Mouse (Mus musculus): ENCODE measurements at regions not wholly inside any gene's neighbourhood (a gene's known extent, or its start where the extent isn't known, plus 50 kb on each side); places are given as distances from the start of the nearest gene placed in this dataset.
"Not testable (repeated sequence)": the region's sequence is repeated elsewhere in the genome, so short reads cannot be mapped to it uniquely, and the experiment has no call there.

- in situ Hi-C loops (cut with MboI, MseI): no loop called here
Measured at GRCm38 (mm10) chr9:94136444-94136843, 401.4 kb downstream of the 1190002N15Rik start.

- in situ Hi-C loops (cut with MboI, MseI): no loop called here
Measured at GRCm38 (mm10) chr9:94133682-94134081, 404.2 kb downstream of the 1190002N15Rik start.

DNA sequence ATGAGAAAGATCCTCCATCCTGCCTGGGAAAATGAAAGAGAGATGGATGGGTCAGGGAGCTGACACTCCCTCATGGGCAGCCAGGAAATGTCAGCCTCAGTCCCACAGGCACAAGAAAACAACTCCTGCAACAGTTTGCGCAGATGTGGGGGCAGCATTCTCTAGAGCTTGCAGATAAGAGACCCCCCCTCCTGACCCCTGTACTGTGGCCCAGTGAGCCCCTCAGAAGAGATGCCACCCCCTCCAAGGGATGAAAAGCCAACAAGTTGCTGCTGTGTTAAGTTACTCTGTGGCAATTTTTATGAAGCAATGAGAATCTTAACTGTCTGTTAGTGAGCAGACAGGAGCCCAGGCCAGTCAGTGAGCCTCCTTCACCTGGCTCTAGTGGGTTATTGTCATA lies 406.5 kb downstream of the 1190002N15Rik start:
- in situ Hi-C loops (cut with MboI, MseI): no loop called here

GRCm38 (mm10) chr9:94116961-94117360 lies 420.9 kb downstream of the 1190002N15Rik start:
- in situ Hi-C loops (cut with MboI, MseI): no loop called here

- in situ Hi-C loops (cut with MboI, MseI): not testable (repeated sequence)
Measured at GRCm38 (mm10) chr9:94107701-94108100, 430.2 kb downstream of the 1190002N15Rik start.

- in situ Hi-C loops (cut with MboI, MseI): no loop called here
Measured at GRCm38 (mm10) chr9:94104669-94105068, 433.2 kb downstream of the 1190002N15Rik start.

DNA sequence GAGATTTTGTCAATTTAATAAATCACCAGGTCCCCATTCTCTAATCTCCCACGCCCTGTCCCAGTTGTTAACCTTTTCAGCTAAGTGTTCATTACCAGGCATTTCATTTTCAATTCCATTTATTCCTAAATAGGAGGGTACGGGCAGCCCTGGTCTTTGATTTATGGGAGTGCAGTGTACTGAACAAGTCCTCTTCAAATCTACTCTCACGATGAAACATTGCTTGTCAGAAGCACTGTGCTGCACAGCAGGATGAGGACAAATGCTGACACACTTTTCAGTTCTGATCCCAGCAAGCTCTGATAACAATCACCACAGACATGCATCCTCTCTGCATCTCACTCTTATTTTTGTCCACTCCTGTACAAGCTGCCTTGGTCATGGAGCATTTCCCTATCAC lies 435.9 kb downstream of the 1190002N15Rik start:
- in situ Hi-C loops (cut with MboI, MseI): no loop called here

DNA sequence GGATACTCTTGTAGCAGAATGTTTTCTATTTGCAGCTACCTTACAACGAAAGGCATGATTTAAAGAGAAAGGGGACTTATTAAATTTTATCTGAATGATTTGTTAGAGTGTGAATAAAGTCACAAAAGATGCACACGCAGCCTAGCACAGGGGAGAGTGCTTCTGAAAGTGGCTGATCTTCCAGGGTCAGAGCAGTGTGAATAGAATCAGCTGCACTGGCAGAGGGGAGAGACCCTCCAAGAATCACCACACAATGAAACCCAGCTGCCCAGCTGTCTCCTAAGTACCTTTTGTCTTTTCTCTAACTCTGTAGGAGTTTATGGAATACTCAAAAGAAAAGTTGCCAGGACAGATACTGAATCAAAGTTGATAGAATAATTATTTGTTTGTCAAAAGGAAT lies 443.1 kb downstream of the 1190002N15Rik start:
- in situ Hi-C loops (cut with MboI, MseI): no loop called here

- in situ Hi-C loops (cut with MboI, MseI): no loop called here
Measured at GRCm38 (mm10) chr9:94091658-94092225, 446.1 kb downstream of the 1190002N15Rik start.

- in situ Hi-C loops (cut with MboI, MseI): no loop called here
Measured at GRCm38 (mm10) chr9:94089759-94090158, 448.1 kb downstream of the 1190002N15Rik start.

DNA sequence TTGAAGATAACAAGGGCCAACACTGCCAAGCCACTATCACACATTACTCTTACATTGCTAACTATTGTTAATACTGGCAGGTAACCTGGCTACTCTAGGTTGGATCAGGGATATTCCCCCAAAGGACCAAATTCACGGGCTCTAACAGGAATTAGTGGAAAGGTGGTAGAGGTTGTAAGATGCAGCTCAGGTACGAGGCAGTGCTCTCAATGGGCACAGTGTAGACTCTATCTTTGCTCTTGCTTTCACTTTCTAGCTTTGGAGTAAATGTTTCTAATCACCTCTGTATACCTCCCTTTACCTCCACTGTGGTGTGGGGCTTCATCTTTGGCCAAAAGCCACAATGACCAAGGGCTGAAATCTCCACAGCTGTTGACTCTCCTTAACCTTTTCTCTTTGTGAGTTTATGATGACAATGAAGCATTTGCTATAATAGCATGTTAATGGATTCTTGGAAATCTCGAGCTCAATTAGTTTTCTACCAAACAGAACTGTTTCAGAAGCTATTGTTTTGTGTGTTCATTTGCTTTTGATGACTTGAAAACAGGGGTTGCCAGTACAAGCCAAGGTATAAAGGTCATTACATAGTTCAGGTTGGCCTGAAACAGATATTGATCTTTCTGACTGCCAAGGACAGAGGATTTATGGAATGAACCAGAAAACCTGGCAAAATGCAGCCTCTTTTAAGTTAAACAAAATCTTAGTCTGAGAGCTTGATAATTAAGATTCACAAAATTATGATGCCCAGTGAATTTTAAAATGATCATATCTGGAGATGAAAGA lies 454.1 kb downstream of the 1190002N15Rik start:
- in situ Hi-C loops (cut with MboI, MseI): no loop called here

- in situ Hi-C loops (cut with MboI, MseI): no loop called here
Measured at GRCm38 (mm10) chr9:94074904-94075303, 463.0 kb downstream of the 1190002N15Rik start.

- in situ Hi-C loops (cut with MboI, MseI): no loop called here
Measured at GRCm38 (mm10) chr9:94067121-94067520, 470.8 kb downstream of the 1190002N15Rik start.

DNA sequence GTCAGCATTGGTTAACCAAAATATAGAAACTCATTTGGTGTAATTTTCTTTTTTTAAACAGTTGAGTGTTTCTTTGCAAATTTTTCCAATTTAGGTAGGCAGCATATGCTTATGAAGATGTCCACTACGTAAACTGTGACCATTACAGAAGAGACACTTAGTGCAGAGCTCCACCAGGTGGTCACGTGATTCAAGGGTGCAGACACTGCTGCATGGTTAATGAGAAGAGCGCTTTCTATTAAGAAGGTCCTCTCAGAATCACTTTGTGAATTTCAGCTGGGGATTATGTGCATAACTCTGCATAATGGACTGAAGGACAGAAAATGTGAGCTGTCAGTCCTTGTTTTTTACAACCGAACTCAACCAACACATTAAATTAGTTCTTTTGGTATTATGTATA lies 484.7 kb downstream of the 1190002N15Rik start:
- in situ Hi-C loops (cut with MboI, MseI): no loop called here

DNA sequence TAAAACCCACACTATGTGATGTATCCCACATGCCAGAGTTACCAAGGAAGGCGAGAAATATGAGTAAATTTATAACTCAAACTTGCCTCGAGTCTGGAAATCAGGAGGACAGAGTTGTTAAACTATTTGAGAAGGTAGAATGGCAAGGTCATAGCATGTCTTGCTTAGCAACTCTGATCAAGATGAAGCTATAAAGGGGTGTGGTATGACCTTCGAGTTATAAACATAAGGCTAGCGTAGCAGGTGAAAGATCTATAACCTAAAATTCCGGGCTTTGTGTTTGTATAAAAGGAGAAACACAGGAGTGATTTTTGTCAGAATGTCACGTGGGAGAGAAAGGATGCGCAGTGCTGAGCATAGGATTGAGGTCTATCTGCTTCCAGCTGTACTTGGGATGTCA lies 490.0 kb downstream of the 1190002N15Rik start:
- in situ Hi-C loops (cut with MboI, MseI): no loop called here

DNA sequence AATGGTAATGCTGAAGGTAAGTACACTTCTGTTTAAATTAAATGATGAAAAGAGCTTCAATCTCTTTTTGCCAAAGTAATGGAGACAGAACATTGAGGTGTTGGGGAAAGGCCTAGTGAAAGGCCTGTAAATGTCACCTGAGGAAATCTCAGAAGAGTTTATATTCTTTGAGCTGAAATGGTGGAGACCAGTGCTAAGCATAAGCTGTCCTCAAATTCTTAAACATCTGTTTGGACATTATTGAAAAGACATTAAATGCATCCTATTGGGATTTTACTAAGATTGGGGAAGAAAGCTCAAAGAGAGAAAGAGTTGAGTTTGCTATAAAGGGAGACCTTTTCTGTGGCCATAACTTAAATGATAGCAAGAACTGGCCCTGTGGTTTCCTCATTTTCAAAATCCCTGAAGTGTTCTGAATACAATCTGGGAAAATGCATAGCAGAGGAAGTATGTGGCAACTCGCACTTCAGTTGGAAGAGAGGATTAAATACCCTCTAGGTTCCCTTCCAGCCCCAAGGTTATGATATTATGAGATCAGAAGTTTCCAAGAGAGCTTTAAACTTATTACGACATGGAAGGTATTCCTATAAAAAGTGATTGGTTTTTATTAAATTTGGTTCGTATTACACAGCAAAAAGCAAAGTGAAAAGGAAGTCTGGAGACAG lies 492.3 kb downstream of the 1190002N15Rik start:
- in situ Hi-C loops (cut with MboI, MseI): no loop called here

DNA sequence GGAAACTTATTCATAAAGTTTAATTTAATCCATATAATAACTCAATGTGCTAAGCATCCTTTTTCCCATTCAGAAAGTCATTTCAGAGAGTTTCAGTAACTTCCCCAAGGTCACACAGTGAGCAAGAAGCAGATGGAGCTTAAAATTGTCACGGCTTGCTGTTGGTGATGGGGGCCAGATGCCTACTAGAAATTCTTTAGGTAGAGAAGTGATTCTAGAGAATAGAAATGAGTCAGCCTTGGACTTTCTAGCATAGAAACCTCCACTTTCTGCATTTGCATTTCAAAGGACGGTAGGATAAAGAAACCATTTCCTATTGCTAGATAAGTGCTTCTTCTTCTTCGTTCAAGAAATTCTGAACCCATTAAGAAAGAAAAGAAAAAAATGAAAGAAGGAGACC lies 514.1 kb downstream of the 1190002N15Rik start:
- in situ Hi-C loops (cut with MboI, MseI): no loop called here

GRCm38 (mm10) chr9:94021293-94021903 lies 516.5 kb downstream of the 1190002N15Rik start:
- in situ Hi-C loops (cut with MboI, MseI): no loop called here

DNA sequence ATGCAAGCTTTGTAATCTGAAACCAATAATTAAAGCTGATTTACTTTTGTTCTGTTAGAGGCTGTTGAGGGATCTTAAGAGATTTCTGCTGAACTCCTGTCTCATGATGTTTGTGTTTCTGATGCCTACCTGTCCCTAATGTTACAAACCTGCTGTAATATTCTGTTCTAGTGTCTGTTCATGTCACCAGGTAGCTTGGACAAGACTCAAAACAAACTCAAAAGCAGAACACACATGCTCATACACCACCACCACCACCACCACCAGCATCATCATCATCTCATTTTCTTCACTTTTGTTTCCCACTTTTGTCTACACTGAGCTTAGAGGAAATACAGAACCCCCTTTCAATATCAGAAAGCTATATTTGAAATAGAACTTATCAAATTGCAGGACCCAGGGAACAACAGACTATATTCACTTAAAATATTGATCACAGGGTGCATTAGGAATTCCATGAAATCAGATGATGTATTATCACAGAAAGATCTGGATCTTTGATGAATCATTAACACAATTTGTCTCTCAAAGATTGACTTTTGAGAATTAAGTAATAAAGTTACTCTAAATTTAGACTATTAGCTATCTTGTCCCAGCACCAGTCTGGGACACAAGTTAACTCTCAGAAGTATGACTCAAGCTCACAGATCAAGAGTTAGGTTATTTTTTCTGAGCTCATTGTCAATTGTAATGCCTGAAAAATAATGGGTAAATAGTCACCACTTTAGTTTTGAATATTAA lies 521.0 kb downstream of the 1190002N15Rik start:
- in situ Hi-C loops (cut with MboI, MseI): no loop called here

GRCm38 (mm10) chr9:93992216-93992615 lies 545.7 kb downstream of the 1190002N15Rik start:
- in situ Hi-C loops (cut with MboI, MseI): no loop called here

DNA sequence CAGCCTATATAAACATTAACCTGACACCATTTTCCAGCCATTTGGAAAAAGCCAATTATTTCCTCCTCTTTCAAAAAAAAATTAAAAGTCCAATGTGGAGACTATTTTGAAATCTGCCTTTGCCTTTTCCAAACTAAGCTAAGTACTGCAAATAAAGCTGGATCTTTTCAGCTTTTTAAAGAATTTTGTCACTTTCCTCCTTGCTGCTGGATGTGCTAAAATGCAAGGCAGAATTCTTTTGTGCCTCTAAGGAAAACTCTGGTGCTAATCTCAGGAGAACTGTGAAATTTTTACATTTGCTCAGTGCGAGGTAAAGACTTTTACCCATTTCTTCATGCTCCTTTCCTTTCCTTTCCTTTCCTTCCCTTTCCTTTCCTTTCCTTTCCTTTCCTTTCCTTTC lies 546.7 kb downstream of the 1190002N15Rik start:
- in situ Hi-C loops (cut with MboI, MseI): no loop called here

DNA sequence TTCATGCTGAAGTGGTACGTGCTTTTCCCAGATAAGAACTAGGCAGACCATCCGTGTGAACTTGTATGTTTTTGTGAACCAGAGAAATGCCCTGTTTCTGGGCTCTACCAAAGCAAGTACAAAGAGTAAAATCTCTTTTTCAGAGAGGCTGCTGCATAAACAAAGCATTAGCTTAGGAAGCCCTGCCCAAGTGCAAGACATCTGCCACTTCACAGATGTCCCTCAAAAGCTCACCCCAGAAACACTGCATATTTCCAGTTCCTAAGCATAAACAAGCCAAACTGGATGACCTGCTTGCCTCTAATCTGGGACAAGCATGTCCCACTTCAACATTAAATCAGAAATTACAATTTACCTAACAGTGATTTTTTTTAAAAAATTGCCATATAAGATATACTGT lies 556.7 kb downstream of the 1190002N15Rik start:
- in situ Hi-C loops (cut with MboI, MseI): no loop called here
